In genomic region chr8:70463306-70463705, GRCm38 (mm10) we compare ENCODE assay signal across 11 mouse cellular contexts. TPM values are rescaled to one million over a fixed set of nuclear protein-coding genes. Genes with fewer than 3 reads are reported as not detected.
DNase-seq lines count a peak whose midpoint lies in the region; ATAC-seq lines count a peak whose summit lies in the region.
"Had no signal": no experiment of that assay in that cellular context is flagged by ENCODE, and none has a peak within 500 bp of the region (broad histone marks: within the 10 kb centered on the region; RNA-seq: fewer than 3 reads in every experiment).

No protein-coding gene starts in this region.

- ATAC-seq in monocyte, adult 5-6 weeks (replicated peaks; ENCODE audit: insufficient number of reproducible peaks, low FRiP score, low TSS enrichment, poor library complexity, severe bottlenecking): no peak

- peak; percentile 55 for DNase-seq in gastrocnemius, adult 18-20 months (ENCODE audit: low spot score)
- DNase-seq in gastrocnemius, postnatal 10 days: no peak
- peak; percentile 90 for DNase-seq in right cerebral cortex, adult 18-20 months
- no peak for DNase-seq in right cerebral cortex, postnatal 4 days
- peak; percentile 57 to 80 for DNase-seq in layer of hippocampus, postnatal 14 days (ENCODE audit: low spot score in 2 of 2)
- peak; percentile 79 for DNase-seq in telencephalon, adult 2 months (ENCODE audit: low read depth, low spot score)
- DNase-seq in thymus, postnatal 36 days: no peak
- DNase-seq: kidney, postnatal 10 days had no signal

RNA-seq across cellular contexts. Expression of gene Klhl26, which starts 13.5 kb away (rescaled TPM):
- total RNA-seq in gastrocnemius, adult 18-20 months (2021): 1 to 10 TPM; 7.7 to 8.3 TPM
- total RNA-seq in gastrocnemius, postnatal 10 days (2021): 1 to 10 TPM; 6.3 to 7.4 TPM
- 10 to 100 TPM; 44.7 to 45.5 TPM for total RNA-seq in layer of hippocampus, postnatal 14 days (2021)
- 3.3 to 8.3 TPM (median 3.4 TPM) in 3 replicates for total RNA-seq in monocyte, adult 5-6 weeks (2017)

RNA-seq across cellular contexts. Expression of gene Tmem59l, which starts 23.9 kb away (rescaled TPM):
- not detected for total RNA-seq in gastrocnemius, adult 18-20 months (2021)
- under 1 TPM; 0.18 to 0.26 TPM for total RNA-seq in gastrocnemius, postnatal 10 days (2021)
- total RNA-seq in layer of hippocampus, postnatal 14 days (2021): 100 to 1,000 TPM; 251 to 263 TPM
- total RNA-seq in monocyte, adult 5-6 weeks (2017): not detected in 3 replicates
- total RNA-seq: CH12.LX; common myeloid progenitor, adult 5-6 weeks had no signal

RNA-seq across cellular contexts. Expression of gene Crtc1, which starts 23.9 kb away (rescaled TPM):
- 1 to 10 TPM; 7.7 to 8.4 TPM for total RNA-seq in gastrocnemius, adult 18-20 months (2021)
- 10 to 100 TPM in 1 of 2 experiments, 1 to 10 TPM in 1; 8.9 to 12.0 TPM for total RNA-seq in gastrocnemius, postnatal 10 days (2021)
- 100 to 1,000 TPM; 128 to 135 TPM for total RNA-seq in layer of hippocampus, postnatal 14 days (2021)
- 1.8 to 7.0 TPM (median 6.5 TPM) in 3 replicates for total RNA-seq in monocyte, adult 5-6 weeks (2017)

RNA-seq across cellular contexts. Expression of gene Crlf1, which starts 29.7 kb away (rescaled TPM):
- total RNA-seq in gastrocnemius, adult 18-20 months (2021): 1 to 10 TPM; 2.8 to 2.9 TPM
- 1 to 10 TPM; 2.8 to 3.4 TPM for total RNA-seq in gastrocnemius, postnatal 10 days (2021)
- total RNA-seq in layer of hippocampus, postnatal 14 days (2021): 10 to 100 TPM; 21.8 to 24.2 TPM
- not detected in 3 replicates for total RNA-seq in monocyte, adult 5-6 weeks (2017)
- total RNA-seq: common myeloid progenitor, adult 5-6 weeks had no signal

RNA-seq across cellular contexts. Expression of gene Rex1bd, which starts 43.2 kb away (rescaled TPM):
- 100 to 1,000 TPM; 170 TPM for total RNA-seq in gastrocnemius, adult 18-20 months (2021)
- total RNA-seq in gastrocnemius, postnatal 10 days (2021): 100 to 1,000 TPM; 120 to 129 TPM
- total RNA-seq in layer of hippocampus, postnatal 14 days (2021): 100 to 1,000 TPM in 1 of 2 experiments, 10 to 100 TPM in 1; 83.2 to 103 TPM
- total RNA-seq in monocyte, adult 5-6 weeks (2017): 16.6 to 32.7 TPM (median 26.1 TPM) in 3 replicates

Comparison
In these comparisons a context has a peak if more than half of its experiments do, and no peak if none do; other contexts are left out.
1. DNase-seq: peak in gastrocnemius, adult 18-20 months (single experiment), right cerebral cortex, adult 18-20 months (single experiment), layer of hippocampus, postnatal 14 days (2 of 2) and telencephalon, adult 2 months (single experiment); none in gastrocnemius, postnatal 10 days (single experiment), right cerebral cortex, postnatal 4 days (single experiment) and thymus, postnatal 36 days (0 of 2).
2. RNA of gene Tmem59l, which starts 23.9 kb away (total RNA-seq): 251 to 263 TPM in layer of hippocampus, postnatal 14 days; 0.18 to 0.26 TPM in gastrocnemius, postnatal 10 days, not detected in gastrocnemius, adult 18-20 months and not detected in monocyte, adult 5-6 weeks; every median in the first group is over 100 times any median in the second.
3. RNA of gene Crtc1, which starts 23.9 kb away (total RNA-seq): 128 to 135 TPM in layer of hippocampus, postnatal 14 days; 8.9 to 12.0 TPM in gastrocnemius, postnatal 10 days, 7.7 to 8.4 TPM in gastrocnemius, adult 18-20 months and 1.8 to 7.0 TPM in monocyte, adult 5-6 weeks; every median in the first group is over 4 times any median in the second.